Mouse (Mus musculus): ENCODE measurements around the gene Pelo. TPM values are rescaled to one million over a fixed set of nuclear protein-coding genes. Genes with fewer than 3 reads are reported as not detected.

The Pelo gene
- polyA plus RNA-seq, 1 experiment: 7.8 TPM

DNA sequence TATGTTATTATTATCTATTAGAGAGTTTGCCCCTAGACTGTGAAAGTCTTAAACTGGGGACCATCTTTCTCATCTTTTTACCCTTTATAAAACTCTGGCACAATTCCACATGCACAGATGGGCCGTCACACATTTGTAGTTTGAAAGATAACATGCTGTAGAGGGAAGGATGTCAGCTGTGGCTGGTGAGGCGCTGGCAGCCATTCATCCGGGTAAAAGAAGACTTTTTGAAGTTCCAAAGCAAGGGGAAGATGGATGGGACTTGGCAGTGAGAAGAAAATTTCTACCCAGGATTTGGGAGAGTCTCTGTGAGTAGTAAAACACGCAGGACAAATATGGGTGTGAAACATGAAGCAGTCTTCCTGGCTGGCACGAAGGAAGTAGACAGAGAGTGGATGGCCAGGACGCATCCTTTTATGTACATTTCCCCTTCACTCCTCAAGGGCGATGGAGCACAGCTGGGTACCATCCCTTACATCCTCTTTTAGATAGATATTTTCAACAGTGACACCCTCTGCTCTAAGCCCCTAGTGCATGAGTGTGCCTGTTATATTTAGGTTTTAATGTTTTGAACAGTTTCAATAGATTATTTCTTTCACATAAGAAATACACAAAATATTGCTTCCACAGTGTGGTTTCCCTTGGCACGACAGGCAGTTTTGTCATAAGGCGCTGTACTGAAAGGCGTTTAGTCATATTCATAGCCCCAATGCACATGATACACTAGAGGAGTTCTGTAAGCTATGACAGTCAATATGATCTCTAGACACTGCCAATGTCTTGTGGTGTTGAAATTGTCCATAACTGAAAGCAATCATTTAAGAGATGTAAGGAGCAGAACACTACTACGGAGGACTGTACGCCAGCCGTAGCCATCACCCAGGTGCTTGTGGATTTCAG, 39.1 kb downstream of the Pelo start:
- 78% methylated on average over 13 of the region's 13 CpGs for WGBS
- no peak overlapping the region for H3K4me3 ChIP-seq (replicated peaks; ENCODE audit: control insufficient read depth, low read depth, low read length)
- no peaks in the 10 kb centered on the region for H3K4me1 ChIP-seq (ENCODE audit: control insufficient read depth, insufficient read depth, low read length)
- TF ChIP-seq POLR2A (IDR thresholded peaks at IDR 0.05; ENCODE audit: borderline replicate concordance, control insufficient read depth, low read depth, low read length) (no peak), CTCF (IDR thresholded peaks at IDR 0.05; ENCODE audit: control insufficient read depth, insufficient read depth, low read length) (no peak)
- no peak overlapping the region for H3K27ac ChIP-seq (ENCODE audit: control insufficient read depth, insufficient read depth, low read depth, low read length, poor library complexity)

- Histone ChIP-seq H3K4me1 (ENCODE audit: control insufficient read depth, insufficient read depth, low read length) (no peaks in the 10 kb centered on the region), H3K4me3 (replicated peaks; ENCODE audit: control insufficient read depth, low read depth, low read length) (no peak overlapping the region), H3K27ac (ENCODE audit: control insufficient read depth, insufficient read depth, low read depth, low read length, poor library complexity) (no peak overlapping the region)
- 37% methylated on average over 2 of the region's 2 CpGs for WGBS
- TF ChIP-seq POLR2A (IDR thresholded peaks at IDR 0.05; ENCODE audit: borderline replicate concordance, control insufficient read depth, low read depth, low read length) (no peak), CTCF (IDR thresholded peaks at IDR 0.05; ENCODE audit: control insufficient read depth, insufficient read depth, low read length) (no peak)
Measured at GRCm38 (mm10) chr13:115042652-115043051, 47.3 kb downstream of the Pelo start.

Other genes with a start within 250 kb of the Pelo start
- 1.5 and 3.2 TPM in 2 replicates for gene Itga2, start 158.1 kb downstream of the Pelo start, polyA plus RNA-seq (2011; ENCODE audit: insufficient read depth, insufficient read length, low replicate concordance, missing spikeins)
- gene Gm49395, start 11.7 kb upstream of the Pelo start, polyA plus RNA-seq (2011; ENCODE audit: insufficient read depth, insufficient read length, low replicate concordance, missing spikeins): 15.0 TPM in 1 of 2 replicates, not detected in the other
- 9.7 and 15.5 TPM in 2 replicates for gene Itga1, start 11.8 kb upstream of the Pelo start, polyA plus RNA-seq (2011; ENCODE audit: insufficient read depth, insufficient read length, low replicate concordance, missing spikeins)